Mouse (Mus musculus) embryonic facial prominence, embryonic 15.5 days (tissue): Measurements from ENCODE around the gene Slc6a8. TPM values are rescaled to one million over a fixed set of nuclear protein-coding genes. Genes with fewer than 3 reads are reported as not detected.

Source experiments
- ATAC-seq: fragments of 200-750 bp; cut with Nextera tagmentation; 2 replicates; pipeline ENCODE4 v1.8.0; 2017; ENCODE audit warnings: low read depth, moderate TSS enrichment; ENCODE audit not compliant: insufficient number of reproducible peaks, low FRiP score, low TSS enrichment
- H3K27ac ChIP-seq: fragments of 300-500 bp; sonication (generic); replicated peaks from 2 replicates; pipeline ENCODE4 v1.5.1; 2015; ENCODE audit warnings: mild to moderate bottlenecking, inconsistent platforms
- H3K27me3 ChIP-seq: fragments of 300-500 bp; sonication (generic); 2 replicates; pipeline ENCODE4 v1.6.1; 2015; ENCODE audit warnings: inconsistent platforms
- H3K36me3 ChIP-seq: fragments of 300-500 bp; sonication (generic); 2 replicates; pipeline ENCODE4 v1.6.1; 2015; ENCODE audit warnings: mild to moderate bottlenecking, inconsistent platforms
- H3K4me1 ChIP-seq: fragments of 300-500 bp; sonication (generic); 2 replicates; pipeline ENCODE4 v1.6.1; 2015; ENCODE audit warnings: inconsistent platforms
- H3K4me2 ChIP-seq: fragments of 300-500 bp; sonication (generic); replicated peaks from 2 replicates; pipeline ENCODE4 v1.6.1; 2015; ENCODE audit warnings: mild to moderate bottlenecking, inconsistent platforms
- H3K4me3 ChIP-seq: fragments of 300-500 bp; sonication (generic); replicated peaks from 2 replicates; pipeline ENCODE4 v1.5.1; 2015; ENCODE audit warnings: mild to moderate bottlenecking, inconsistent platforms
- H3K9ac ChIP-seq: fragments of 300-500 bp; sonication (generic); 2 replicates; pipeline ENCODE4 v1.6.1; 2015; ENCODE audit warnings: inconsistent platforms
- H3K9me3 ChIP-seq: fragments of 300-500 bp; sonication (generic); replicated peaks from 2 replicates; pipeline ENCODE4 v1.6.1; 2016; ENCODE audit warnings: inconsistent platforms
- WGBS: fragments of 180-500 bp; shearing (Covaris S2); methylation state at CpG from one replicate; pipeline ENCODE4 v1.1.7; 2015; 5-methylcytosine and 5-hydroxymethylcytosine counted together
- polyA plus RNA-seq: library from polyadenylated mRNA; unstranded; fragments of >200 nt; fragmentation: Nextera tagmentation; extraction: Ambion mirVana; gene quantifications from 2 replicates; pipeline ENCODE4 v1.2.1, GENCODE M21; 2015

The Slc6a8 gene
- polyA plus RNA-seq, 1 experiment from 2014 or later = 8.9 TPM

- H3K4me3 ChIP-seq = no peak overlapping the region
- no peaks in the 10 kb centered on the region for H3K9me3 ChIP-seq
- no peak overlapping the region for H3K27ac ChIP-seq
- no peaks in the 10 kb centered on the region for H3K36me3 ChIP-seq
- no peak overlapping the region for H3K9ac ChIP-seq
- H3K27me3 ChIP-seq = 0 out of 2 replicates have a peak, but pooled peaks cover 3% of the 10 kb centered on the region
- H3K4me1 ChIP-seq = no peaks in the 10 kb centered on the region
- ATAC-seq = no peak
- no peak overlapping the region for H3K4me2 ChIP-seq
- WGBS = 44% methylated on average over 7 of the region's 7 CpGs
Measured at GRCm38 (mm10) chrX:73658391-73658790, 14.6 kb upstream of the Slc6a8 start.

- Histone ChIP-seq H3K27me3 (0 out of 2 replicates have a peak, but pooled peaks cover 3% of the 10 kb centered on the region), H3K4me3 (peak overlapping the region; percentile 48), H3K36me3 (no peaks in the 10 kb centered on the region), H3K27ac (no peak overlapping the region), H3K9ac (no peak overlapping the region), H3K9me3 (no peaks in the 10 kb centered on the region), H3K4me2 (peak overlapping the region; percentile 71), H3K4me1 (no peaks in the 10 kb centered on the region)
- WGBS = 54% methylated on average over 13 of the region's 13 CpGs
- ATAC-seq = 0 out of 2 replicates have a peak, but pooled peaks have one; percentile 16
Measured at GRCm38 (mm10) chrX:73658936-73659574, 13.9 kb upstream of the Slc6a8 start.

GRCm38 (mm10) chrX:73659575-73660283, 13.2 kb upstream of the Slc6a8 start, which contains the start of gene Pnck:
Gene Pnck, minus strand, starts transcription at chrX:73660117.
- H3K9ac ChIP-seq = no peak within 1 kb of the TSS
- ATAC-seq = peak; percentile 44; the same call in 1 of the 2 replicates
- H3K27me3 ChIP-seq = 0 out of 2 replicates have a peak, but pooled peaks cover 3% of the 10 kb centered on the region
- WGBS = 17% methylated on average over 43 of the region's 57 CpGs
- no peaks in the 10 kb centered on the region for H3K9me3 ChIP-seq
- peak within 1 kb of the TSS; percentile 71 for H3K4me2 ChIP-seq
- H3K4me3 ChIP-seq = peak within 1 kb of the TSS; percentile 48
- no peaks in the 10 kb centered on the region for H3K36me3 ChIP-seq
- H3K4me1 ChIP-seq = no peaks in the 10 kb centered on the region
- H3K27ac ChIP-seq = no peak within 1 kb of the TSS

GRCm38 (mm10) chrX:73660284-73660665, 12.7 kb upstream of the Slc6a8 start:
- H3K4me2 ChIP-seq = peak overlapping the region; percentile 71
- no peak for ATAC-seq
- WGBS = 46% methylated on average over 3 of the region's 3 CpGs
- no peaks in the 10 kb centered on the region for H3K36me3 ChIP-seq
- H3K27ac ChIP-seq = no peak overlapping the region
- H3K4me3 ChIP-seq = peak overlapping the region; percentile 48
- H3K4me1 ChIP-seq = no peaks in the 10 kb centered on the region
- H3K9ac ChIP-seq = no peak overlapping the region
- H3K27me3 ChIP-seq = 0 out of 2 replicates have a peak, but pooled peaks cover 3% of the 10 kb centered on the region
- no peaks in the 10 kb centered on the region for H3K9me3 ChIP-seq

GRCm38 (mm10) chrX:73663143-73663542, 9.8 kb upstream of the Slc6a8 start:
- Histone ChIP-seq H3K4me3 (no peak overlapping the region), H3K27me3 (0 out of 2 replicates have a peak, but pooled peaks cover 1% of the 10 kb centered on the region), H3K9me3 (no peaks in the 10 kb centered on the region), H3K9ac (no peak overlapping the region), H3K36me3 (no peaks in the 10 kb centered on the region), H3K4me1 (no peaks in the 10 kb centered on the region), H3K27ac (no peak overlapping the region), H3K4me2 (no peak overlapping the region)
- no peak for ATAC-seq

- Histone ChIP-seq H3K27me3 (no peaks in the 10 kb centered on the region), H3K9ac (no peak overlapping the region), H3K9me3 (no peaks in the 10 kb centered on the region), H3K4me3 (no peak overlapping the region), H3K4me1 (peaks cover 14% of the 10 kb centered on the region; the same call in 1 of the 2 replicates), H3K4me2 (no peak overlapping the region), H3K36me3 (peaks cover under 1% of the 10 kb centered on the region; the same call in 1 of the 2 replicates), H3K27ac (no peak overlapping the region)
- WGBS = 53% methylated on average over 4 of the region's 4 CpGs
- ATAC-seq = no peak; the same call in 1 of the 2 replicates
Measured at GRCm38 (mm10) chrX:73672031-73672431, 919 bp upstream of the Slc6a8 start.

GRCm38 (mm10) chrX:73673619-73673967, 643 bp downstream of the Slc6a8 start:
- no peak for ATAC-seq
- H3K27ac ChIP-seq = peak overlapping the region; percentile 65
- peaks cover 7% of the 10 kb centered on the region; the same call in 1 of the 2 replicates for H3K36me3 ChIP-seq
- H3K4me2 ChIP-seq = peak overlapping the region; percentile 61
- H3K27me3 ChIP-seq = no peaks in the 10 kb centered on the region
- peaks cover 14% of the 10 kb centered on the region; the same call in 1 of the 2 replicates for H3K4me1 ChIP-seq
- H3K9me3 ChIP-seq = no peaks in the 10 kb centered on the region
- H3K4me3 ChIP-seq = peak overlapping the region; percentile 60
- 16% methylated on average over 32 of the region's 42 CpGs for WGBS
- peak overlapping the region; percentile 57 for H3K9ac ChIP-seq

GRCm38 (mm10) chrX:73673968-73674661, 1.2 kb downstream of the Slc6a8 start:
- peak overlapping the region; percentile 57 for H3K9ac ChIP-seq
- no peaks in the 10 kb centered on the region for H3K27me3 ChIP-seq
- no peaks in the 10 kb centered on the region for H3K9me3 ChIP-seq
- peak overlapping the region; percentile 60 for H3K4me3 ChIP-seq
- ATAC-seq = peak; percentile 41; the same call in 1 of the 2 replicates
- H3K4me1 ChIP-seq = peaks cover 14% of the 10 kb centered on the region; the same call in 1 of the 2 replicates
- 32% methylated on average over 20 of the region's 20 CpGs for WGBS
- peaks cover 9% of the 10 kb centered on the region; the same call in 1 of the 2 replicates for H3K36me3 ChIP-seq
- H3K4me2 ChIP-seq = peak overlapping the region; percentile 61
- H3K27ac ChIP-seq = peak overlapping the region; percentile 65

- Histone ChIP-seq H3K36me3 (peaks cover 17% of the 10 kb centered on the region; the same call in 1 of the 2 replicates), H3K4me2 (peak overlapping the region; percentile 61), H3K4me3 (0 out of 2 replicates have a peak overlapping the region, but pooled peaks have one; percentile 60), H3K4me1 (peaks cover 14% of the 10 kb centered on the region; the same call in 1 of the 2 replicates), H3K27me3 (no peaks in the 10 kb centered on the region), H3K9me3 (no peaks in the 10 kb centered on the region), H3K27ac (no peak overlapping the region), H3K9ac (no peak overlapping the region)
- 62% methylated on average over 2 of the region's 2 CpGs for WGBS
- no peak for ATAC-seq
Measured at GRCm38 (mm10) chrX:73675231-73675630, 2.3 kb downstream of the Slc6a8 start.

- Histone ChIP-seq H3K4me3 (no peak overlapping the region), H3K9ac (no peak overlapping the region), H3K4me2 (no peak overlapping the region), H3K9me3 (no peaks in the 10 kb centered on the region), H3K27ac (no peak overlapping the region), H3K4me1 (peaks cover 14% of the 10 kb centered on the region; the same call in 1 of the 2 replicates), H3K36me3 (peaks cover 28% of the 10 kb centered on the region; the same call in 1 of the 2 replicates), H3K27me3 (no peaks in the 10 kb centered on the region)
- ATAC-seq = no peak
- WGBS = 86% methylated on average over 4 of the region's 4 CpGs
Measured at GRCm38 (mm10) chrX:73676668-73677067, 3.7 kb downstream of the Slc6a8 start.

GRCm38 (mm10) chrX:73684156-73684555, 11.2 kb downstream of the Slc6a8 start:
- Histone ChIP-seq H3K27ac (no peak overlapping the region), H3K9me3 (no peaks in the 10 kb centered on the region), H3K27me3 (no peaks in the 10 kb centered on the region), H3K36me3 (peaks cover 43% of the 10 kb centered on the region), H3K4me3 (no peak overlapping the region), H3K4me2 (no peak overlapping the region), H3K4me1 (no peaks in the 10 kb centered on the region), H3K9ac (no peak overlapping the region)
- 88% methylated on average over 2 of the region's 2 CpGs for WGBS
- no peak for ATAC-seq
